Mouse (Mus musculus) regulatory T cell (primary cell): ENCODE measurements at regions not wholly inside any gene's neighbourhood (a gene's known extent, or its start where the extent isn't known, plus 50 kb on each side); places are given as distances from the start of the nearest gene placed in this dataset.
"Not testable (repeated sequence)": the region's sequence is repeated elsewhere in the genome, so short reads cannot be mapped to it uniquely, and the experiment has no call there.

Experiments used
- in situ Hi-C: fragments of 300-600 bp; cut with MboI, MseI; formaldehyde crosslinking; loops from one replicate; pipeline ENCODE4 v1.15.1; 2025; ENCODE audit warnings: high pct_unique_total_duplicates

- in situ Hi-C loops, result no loop called here
These were observed 1442.4 kb upstream of the Tacstd2 start for GRCm38 (mm10) chr6:68977959-68978358.

- in situ Hi-C loops, result no loop called here
These were observed 1428.4 kb upstream of the Tacstd2 start for GRCm38 (mm10) chr6:68964012-68964411.

- in situ Hi-C loops, result not testable (repeated sequence)
These were observed 1402.5 kb upstream of the Tacstd2 start for GRCm38 (mm10) chr6:68938104-68938503.

DNA sequence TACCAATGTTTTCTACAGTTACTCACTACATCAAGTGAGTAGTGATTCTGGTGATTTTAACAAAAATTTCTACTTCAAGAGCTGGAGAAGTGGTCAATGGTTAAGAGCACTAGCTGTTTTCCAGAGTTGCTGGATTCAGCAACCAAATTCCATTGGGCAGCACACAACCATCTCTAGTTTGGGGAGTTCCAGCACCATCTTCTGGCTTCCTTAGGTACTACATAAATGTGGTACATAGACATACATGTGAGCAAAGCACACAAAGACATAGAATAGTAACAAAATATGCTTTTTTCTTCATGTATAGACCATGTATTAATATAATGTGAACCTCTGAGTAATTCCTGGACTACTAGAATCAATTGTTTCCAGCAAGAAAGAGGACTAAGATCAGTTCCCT, 1396.3 kb upstream of the Tacstd2 start:
- in situ Hi-C loops, result not testable (repeated sequence)

DNA sequence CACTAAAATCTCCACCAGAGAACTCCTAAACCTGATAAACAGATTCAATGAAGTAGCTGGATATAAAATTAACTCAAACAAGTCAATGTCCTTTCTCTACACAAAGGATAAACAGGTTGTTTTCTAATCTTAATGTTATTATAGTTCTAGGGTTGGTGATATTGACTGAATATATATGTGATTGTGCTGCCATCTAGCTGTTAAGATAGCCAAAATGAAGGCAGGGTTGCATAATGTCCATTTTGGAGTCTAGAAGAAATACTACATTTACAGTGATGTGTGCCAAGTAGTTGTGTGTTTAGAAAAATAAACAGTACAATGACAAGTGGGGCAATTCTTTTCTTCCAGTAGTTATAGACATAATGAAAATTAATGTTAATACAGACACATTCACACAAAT, 1379.9 kb upstream of the Tacstd2 start:
- in situ Hi-C loops, result no loop called here

DNA sequence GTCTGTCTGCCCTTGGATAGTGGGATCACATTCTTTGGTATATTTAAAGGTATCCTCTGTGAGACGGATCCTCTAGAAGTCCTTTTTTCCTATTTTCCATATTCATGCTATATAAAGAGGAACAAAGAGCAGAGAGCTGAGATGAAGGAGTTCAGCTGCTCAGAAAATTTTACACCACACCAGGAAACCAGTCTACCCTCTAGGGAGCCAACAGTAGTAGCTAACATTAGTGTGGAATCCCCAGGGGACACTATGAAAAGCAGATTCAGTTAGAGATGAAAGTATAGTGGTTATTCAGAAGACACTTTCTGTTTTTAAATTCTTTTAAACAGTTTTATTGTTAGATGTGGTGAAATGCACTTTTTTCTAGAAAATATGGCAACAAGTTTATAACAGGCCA, 1348.5 kb upstream of the Tacstd2 start:
- in situ Hi-C loops, result loop anchor here (5.0 kb wide), 1 partner anchor 68 kb away; no protein-coding TSS in a partner anchor

DNA sequence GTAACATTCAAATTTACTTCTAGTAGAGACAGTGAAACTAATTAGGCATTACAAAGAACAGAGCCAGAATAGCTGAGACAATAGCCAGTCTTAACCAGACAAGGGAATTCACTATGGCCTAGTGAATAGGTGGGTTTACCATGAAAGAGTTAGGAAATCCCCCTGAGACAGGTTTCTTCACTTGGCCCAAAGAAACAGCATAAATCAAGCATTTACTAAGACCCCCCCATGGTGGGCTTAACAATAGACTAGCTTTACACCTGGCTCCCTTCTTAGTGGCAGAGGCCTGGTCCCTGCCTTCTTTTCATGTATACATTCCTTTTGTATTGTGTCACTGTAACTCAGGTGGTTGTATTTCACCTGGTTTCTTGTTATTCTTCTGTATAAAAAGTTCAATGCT, 1317.2 kb upstream of the Tacstd2 start:
- in situ Hi-C loops, result not testable (repeated sequence)

GRCm38 (mm10) chr6:68852286-68852685, 1316.7 kb upstream of the Tacstd2 start:
- in situ Hi-C loops, result no loop called here

GRCm38 (mm10) chr6:68835186-68835585, 1299.6 kb upstream of the Tacstd2 start:
- in situ Hi-C loops, result no loop called here

- in situ Hi-C loops, result no loop called here
These were observed 1299.0 kb upstream of the Tacstd2 start for GRCm38 (mm10) chr6:68834633-68835032.

DNA sequence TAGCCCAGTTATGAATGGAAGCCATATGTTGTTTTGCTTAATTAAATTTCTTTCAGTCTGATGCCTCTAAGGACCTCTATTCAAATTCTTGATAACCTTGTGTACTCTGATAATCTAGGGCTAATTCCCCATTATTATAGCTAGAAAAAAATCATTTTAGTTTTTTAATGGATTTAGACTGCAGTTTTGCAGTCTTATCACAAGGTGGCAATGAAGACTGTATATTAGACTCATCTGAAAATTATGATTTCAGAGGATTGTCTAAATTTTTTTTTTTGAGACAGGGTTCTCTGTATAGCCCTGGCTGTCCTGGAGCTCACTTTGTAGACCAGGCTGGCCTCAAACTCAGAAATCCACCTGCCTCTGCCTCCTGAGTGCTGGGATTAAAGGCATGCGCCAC, 1292.9 kb upstream of the Tacstd2 start:
- in situ Hi-C loops, result not testable (repeated sequence)

- in situ Hi-C loops, result no loop called here
These were observed 1277.8 kb upstream of the Tacstd2 start for GRCm38 (mm10) chr6:68813346-68813745.

GRCm38 (mm10) chr6:68799205-68799604, 1263.6 kb upstream of the Tacstd2 start:
- in situ Hi-C loops, result not testable (repeated sequence)

GRCm38 (mm10) chr6:68771507-68771906, 1235.9 kb upstream of the Tacstd2 start:
- in situ Hi-C loops, result no loop called here

- in situ Hi-C loops, result no loop called here
These were observed 1214.9 kb upstream of the Tacstd2 start for GRCm38 (mm10) chr6:68750451-68750850.

DNA sequence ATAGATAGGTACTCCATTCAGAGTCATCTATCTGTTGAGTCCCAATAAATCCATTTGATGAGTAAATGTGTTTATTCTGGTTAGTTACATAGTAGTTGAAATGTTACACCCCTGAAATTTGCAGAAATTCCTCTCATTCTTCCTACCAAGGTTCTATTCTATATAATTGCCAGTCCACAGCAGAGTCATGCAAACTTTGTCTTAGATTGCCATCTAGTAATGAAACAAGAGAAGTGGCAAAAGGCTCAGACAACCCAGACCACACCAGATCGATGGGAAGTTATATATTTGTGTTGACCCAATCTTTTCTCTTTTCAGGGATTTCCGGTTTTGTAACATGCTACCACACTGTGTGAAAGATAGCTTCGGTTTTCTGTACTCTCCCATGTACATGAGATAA, 1214.1 kb upstream of the Tacstd2 start:
- in situ Hi-C loops, result no loop called here

GRCm38 (mm10) chr6:68738573-68738972, 1203.0 kb upstream of the Tacstd2 start:
- in situ Hi-C loops, result no loop called here

DNA sequence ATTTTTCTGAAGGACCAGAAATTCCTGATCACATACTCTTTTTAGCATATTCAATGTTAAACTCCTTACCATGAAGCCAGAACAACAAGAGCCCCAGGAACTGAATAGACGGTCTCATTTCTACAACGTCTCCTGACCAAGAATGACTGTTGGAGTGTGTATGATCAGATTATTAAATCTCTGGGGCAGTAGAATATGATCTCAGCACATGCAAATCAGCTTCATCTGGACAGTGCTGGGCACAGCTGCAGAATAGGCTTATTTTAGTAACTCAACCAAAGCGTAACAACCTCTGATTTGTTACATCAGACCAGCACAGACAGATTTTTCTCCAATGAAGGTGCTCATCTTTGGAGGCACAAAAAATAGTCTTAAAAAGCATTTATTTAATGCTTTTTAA, 1201.1 kb upstream of the Tacstd2 start:
- in situ Hi-C loops, result no loop called here

DNA sequence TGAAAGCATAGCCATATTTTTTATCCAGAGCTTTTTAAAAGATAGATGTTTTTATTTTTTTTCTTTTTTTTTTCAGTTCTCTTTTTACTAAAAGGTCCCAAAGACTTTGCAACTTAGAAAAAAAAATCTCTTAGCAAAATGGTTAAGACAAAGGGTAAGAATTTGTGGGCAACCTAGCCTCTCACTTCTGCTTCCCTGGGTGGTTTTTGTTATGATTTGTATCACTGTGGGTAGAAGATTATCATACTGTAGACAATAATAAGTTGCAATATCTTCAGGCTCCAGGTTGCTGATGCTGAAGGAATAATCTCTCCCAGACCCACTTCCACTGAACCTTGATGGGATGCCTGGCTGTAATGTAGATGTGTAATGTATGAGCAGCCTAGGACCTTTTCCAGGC, 1200.5 kb upstream of the Tacstd2 start:
- in situ Hi-C loops, result no loop called here

DNA sequence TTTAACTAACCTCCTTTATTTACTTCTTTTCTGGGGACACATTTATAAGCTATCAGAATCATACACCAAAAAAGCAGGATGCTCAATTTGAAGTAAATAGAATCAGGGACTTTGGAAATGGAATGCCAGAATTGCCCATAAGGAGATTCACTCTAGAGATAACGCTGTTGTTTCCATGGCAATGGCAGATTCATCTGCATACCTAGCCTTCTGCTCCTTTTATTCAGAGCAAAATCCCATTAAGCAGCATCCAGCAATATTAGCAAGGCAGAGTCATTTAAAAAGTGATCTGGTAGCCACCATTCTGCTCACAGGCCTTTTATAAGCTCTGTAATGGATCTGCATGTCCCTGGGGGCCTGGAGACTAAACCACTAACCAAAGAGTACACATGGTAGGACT, 1175.5 kb upstream of the Tacstd2 start:
- in situ Hi-C loops, result not testable (repeated sequence)

- in situ Hi-C loops, result not testable (repeated sequence)
These were observed 1168.8 kb upstream of the Tacstd2 start for GRCm38 (mm10) chr6:68704291-68704800.

GRCm38 (mm10) chr6:68680792-68681110, 1145.2 kb upstream of the Tacstd2 start:
- in situ Hi-C loops, result not testable (repeated sequence)

DNA sequence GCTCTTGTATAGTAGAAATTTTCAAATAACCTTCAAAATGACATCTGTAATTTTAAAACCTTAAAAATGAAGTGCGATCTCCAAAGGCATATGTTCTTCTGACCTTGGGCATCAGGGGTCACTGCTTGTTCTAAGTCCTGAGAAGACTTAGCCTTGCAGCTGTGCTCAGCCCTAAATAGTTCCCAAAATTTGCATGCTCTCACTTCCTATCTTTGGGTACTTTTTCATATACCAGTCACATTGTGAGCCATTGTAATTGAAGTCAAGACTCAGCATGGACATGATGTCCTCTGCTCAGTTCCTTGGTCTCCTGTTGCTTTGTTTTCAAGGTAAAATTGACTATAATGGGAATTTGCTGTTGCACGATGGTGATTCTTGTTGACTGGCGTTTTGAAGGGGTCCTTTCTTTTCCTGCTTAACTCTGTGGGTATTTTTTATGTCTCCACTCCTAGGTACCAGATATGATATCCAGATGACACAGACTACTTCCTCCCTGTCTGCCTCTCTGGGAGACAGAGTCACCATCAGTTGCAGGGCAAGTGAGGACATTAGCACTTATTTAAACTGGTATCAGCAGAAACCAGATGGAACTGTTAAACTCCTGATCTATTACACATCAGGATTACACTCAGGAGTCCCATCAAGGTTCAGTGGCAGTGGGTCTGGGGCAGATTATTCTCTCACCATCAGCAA, 1144.6 kb upstream of the Tacstd2 start:
- in situ Hi-C loops, result no loop called here

DNA sequence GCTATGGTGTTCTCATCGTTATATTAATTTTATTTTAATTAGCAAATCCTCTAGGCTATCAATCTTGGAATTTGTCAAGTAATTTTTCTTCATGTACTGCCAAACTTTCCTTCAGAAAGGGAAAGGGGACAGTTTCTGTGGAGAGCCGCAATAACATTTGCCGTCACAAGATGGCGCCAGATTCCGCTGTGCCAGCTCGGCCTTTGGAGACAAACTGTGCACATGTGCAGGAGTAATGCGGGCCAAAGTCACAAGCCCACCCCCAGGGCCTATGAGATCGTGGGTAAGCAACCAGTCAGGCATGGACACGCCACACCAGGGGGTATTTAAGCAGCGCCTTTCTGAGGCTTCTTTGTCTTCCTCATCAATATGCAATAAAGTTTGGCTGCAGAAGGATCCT, 1132.8 kb upstream of the Tacstd2 start:
- in situ Hi-C loops, result not testable (repeated sequence)
